Mouse (Mus musculus): Measurements from ENCODE around the gene Tmem110. TPM values are rescaled to one million over a fixed set of nuclear protein-coding genes. Genes with fewer than 3 reads are reported as not detected.

The Tmem110 gene
- polyA plus RNA-seq, 1 experiment: 9.1 TPM

DNA sequence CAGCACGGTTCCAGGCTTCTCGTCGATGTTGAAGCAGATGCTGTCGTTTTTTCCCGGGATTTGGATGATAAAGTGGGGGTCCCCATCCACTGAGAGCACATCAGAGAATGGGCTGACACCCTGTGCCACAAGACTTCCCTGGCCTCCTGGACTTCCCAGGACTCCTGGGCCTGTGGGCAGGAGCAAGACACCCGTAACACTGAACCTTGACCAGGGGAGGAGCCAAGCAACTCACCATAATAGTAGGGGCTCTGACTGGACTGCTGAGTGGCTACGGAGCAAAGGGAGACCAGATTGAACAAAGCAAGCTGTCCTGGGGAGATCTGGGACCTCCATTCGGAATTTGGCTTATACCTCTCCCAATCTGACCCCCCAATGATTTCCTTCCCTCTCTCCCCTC lies 87.3 kb downstream of the Tmem110 start:
- H3K27me3 ChIP-seq (ENCODE audit: control insufficient read depth, insufficient read depth, insufficient read length): no peaks in the 10 kb centered on the region
- no peak for TF ChIP-seq MYOG (IDR thresholded peaks at IDR 0.05; ENCODE audit: control insufficient read depth in 1 of 3, insufficient read depth in 1 of 3, insufficient read length in 2 of 3, low read depth in 2 of 3)
- no peak for TF ChIP-seq POLR2A (IDR thresholded peaks at IDR 0.05; ENCODE audit: insufficient read length, low read depth)
- TF ChIP-seq TCF3 (IDR thresholded peaks at IDR 0.05; ENCODE audit: insufficient read length, low read depth): no peak
- TF ChIP-seq TCF12 (IDR thresholded peaks at IDR 0.05; ENCODE audit: insufficient read depth, poor library complexity, severe bottlenecking): no peak
- no peak for TF ChIP-seq MYOD1 (IDR thresholded peaks at IDR 0.05; ENCODE audit: control insufficient read depth in 1 of 3, insufficient read length in 2 of 3, low read depth in 2 of 3)
- no peak for TF ChIP-seq CEBPB (IDR thresholded peaks at IDR 0.05; ENCODE audit: insufficient read depth, poor library complexity, severe bottlenecking)
- TF ChIP-seq SRF (IDR thresholded peaks at IDR 0.05; ENCODE audit: control insufficient read depth, insufficient read length, low read depth): no peak
- no peak for TF ChIP-seq REST (IDR thresholded peaks at IDR 0.05; ENCODE audit: insufficient read depth, insufficient read length)
- TF ChIP-seq USF1 (IDR thresholded peaks at IDR 0.05; ENCODE audit: low read depth): no peak
- TF ChIP-seq MAX (IDR thresholded peaks at IDR 0.05; ENCODE audit: low read depth): no peak
- TF ChIP-seq E2F4 (IDR thresholded peaks at IDR 0.05; ENCODE audit: insufficient read depth): no peak
- TF ChIP-seq POLR2AphosphoS2 (IDR thresholded peaks at IDR 0.05; ENCODE audit: insufficient read length, low read depth): no peak
- H3K79me2 ChIP-seq (ENCODE audit: control insufficient read depth, insufficient read depth): no peaks in the 10 kb centered on the region
- H3ac ChIP-seq (ENCODE audit: control insufficient read depth, insufficient read length): no peak overlapping the region
- H3K4me3 ChIP-seq: no peak overlapping the region
- H3K4me2 ChIP-seq (ENCODE audit: low read depth): no peak overlapping the region
- H3K36me3 ChIP-seq (ENCODE audit: control insufficient read depth, insufficient read depth): no peaks in the 10 kb centered on the region

- no peak overlapping the region for H3K4me3 ChIP-seq
- TF ChIP-seq MYOG (IDR thresholded peaks at IDR 0.05; ENCODE audit: control insufficient read depth in 1 of 3, insufficient read depth in 1 of 3, insufficient read length in 2 of 3, low read depth in 2 of 3) (no peak), POLR2A (IDR thresholded peaks at IDR 0.05; ENCODE audit: insufficient read length, low read depth) (no peak), SRF (IDR thresholded peaks at IDR 0.05; ENCODE audit: control insufficient read depth, insufficient read length, low read depth) (no peak), CEBPB (IDR thresholded peaks at IDR 0.05; ENCODE audit: insufficient read depth, poor library complexity, severe bottlenecking) (no peak), E2F4 (IDR thresholded peaks at IDR 0.05; ENCODE audit: insufficient read depth) (no peak), MYOD1 (IDR thresholded peaks at IDR 0.05; ENCODE audit: control insufficient read depth in 1 of 3, insufficient read length in 2 of 3, low read depth in 2 of 3) (no peak), MAX (IDR thresholded peaks at IDR 0.05; ENCODE audit: low read depth) (no peak), REST (IDR thresholded peaks at IDR 0.05; ENCODE audit: insufficient read depth, insufficient read length) (no peak)
- H3K79me2 ChIP-seq (ENCODE audit: control insufficient read depth, insufficient read depth): no peaks in the 10 kb centered on the region
- H3K27me3 ChIP-seq (ENCODE audit: control insufficient read depth, insufficient read depth, insufficient read length): no peaks in the 10 kb centered on the region
- H3K36me3 ChIP-seq (ENCODE audit: control insufficient read depth, insufficient read depth): no peaks in the 10 kb centered on the region
- no peak overlapping the region for H3ac ChIP-seq (ENCODE audit: control insufficient read depth, insufficient read length)
- no peak overlapping the region for H3K4me2 ChIP-seq (ENCODE audit: low read depth)
Measured at GRCm38 (mm10) chr14:30913404-30913803, 88.0 kb downstream of the Tmem110 start.

DNA sequence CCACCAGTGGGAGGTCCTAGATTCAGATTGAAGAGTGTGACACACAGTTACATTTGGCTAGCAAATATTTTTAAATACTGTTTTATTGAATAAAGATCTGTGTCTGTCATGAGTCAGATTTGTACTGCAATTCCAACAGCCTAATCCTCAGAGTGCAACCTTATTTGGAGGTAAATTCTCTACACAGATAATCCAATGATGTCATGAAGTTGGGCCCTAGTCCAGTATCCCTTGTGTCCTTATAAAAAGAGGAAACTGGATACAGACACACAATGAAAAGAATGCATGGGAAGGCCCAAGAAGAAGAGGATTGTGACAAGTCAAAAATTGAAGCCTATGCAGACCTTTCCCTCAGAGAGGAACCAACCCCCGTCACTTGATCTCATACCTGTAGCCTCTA lies 91.1 kb downstream of the Tmem110 start:
- Histone ChIP-seq H3K27me3 (ENCODE audit: control insufficient read depth, insufficient read depth, insufficient read length) (no peaks in the 10 kb centered on the region), H3K4me2 (ENCODE audit: low read depth) (no peak overlapping the region), H3K36me3 (ENCODE audit: control insufficient read depth, insufficient read depth) (no peaks in the 10 kb centered on the region), H3K4me3 (no peak overlapping the region), H3K79me2 (ENCODE audit: control insufficient read depth, insufficient read depth) (no peaks in the 10 kb centered on the region), H3ac (ENCODE audit: control insufficient read depth, insufficient read length) (no peak overlapping the region)
- no peak for TF ChIP-seq E2F4 (IDR thresholded peaks at IDR 0.05; ENCODE audit: insufficient read depth)
- no peak for TF ChIP-seq REST (IDR thresholded peaks at IDR 0.05; ENCODE audit: insufficient read depth, insufficient read length)
- no peak for TF ChIP-seq USF1 (IDR thresholded peaks at IDR 0.05; ENCODE audit: low read depth)
- TF ChIP-seq POLR2AphosphoS2 (IDR thresholded peaks at IDR 0.05; ENCODE audit: insufficient read length, low read depth): no peak
- TF ChIP-seq MYOD1 (IDR thresholded peaks at IDR 0.05; ENCODE audit: control insufficient read depth in 1 of 3, insufficient read length in 2 of 3, low read depth in 2 of 3): no peak
- no peak for TF ChIP-seq TCF12 (IDR thresholded peaks at IDR 0.05; ENCODE audit: insufficient read depth, poor library complexity, severe bottlenecking)

DNA sequence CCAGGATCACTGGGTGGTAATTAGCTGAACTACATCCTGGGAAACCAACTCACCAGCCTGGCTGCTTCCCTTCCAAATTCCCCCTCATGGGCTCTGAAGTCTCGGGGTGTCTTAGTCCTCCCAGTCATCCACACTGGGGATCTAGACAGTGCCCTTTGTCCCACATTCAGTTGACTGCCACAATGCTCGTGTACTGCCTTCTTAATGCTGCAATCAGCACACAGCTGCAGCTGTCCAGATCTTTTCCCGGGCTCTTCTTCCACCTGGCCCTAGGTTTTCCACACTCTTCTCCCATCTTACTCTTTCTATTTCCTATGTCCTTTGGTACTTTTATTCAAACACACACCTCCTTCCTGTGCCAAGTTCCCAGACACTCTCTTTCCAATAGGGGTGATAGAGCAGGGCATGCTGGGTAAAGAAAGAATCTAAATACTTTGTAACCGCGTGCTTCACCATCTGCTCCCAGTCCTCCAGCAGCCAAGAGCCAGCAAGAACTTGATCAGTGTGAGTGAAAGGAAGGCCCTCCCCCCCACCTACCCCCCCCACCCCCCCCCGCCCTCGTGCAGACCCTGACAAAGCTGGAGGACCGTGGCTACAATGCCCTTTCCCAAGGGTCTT lies 96.8 kb downstream of the Tmem110 start:
- TF ChIP-seq CEBPB (IDR thresholded peaks at IDR 0.05; ENCODE audit: insufficient read depth, poor library complexity, severe bottlenecking): no peak
- no peak for TF ChIP-seq MAX (IDR thresholded peaks at IDR 0.05; ENCODE audit: low read depth)
- Histone ChIP-seq H3ac (ENCODE audit: control insufficient read depth, insufficient read length) (no peak overlapping the region), H3K4me3 (no peak overlapping the region)

DNA sequence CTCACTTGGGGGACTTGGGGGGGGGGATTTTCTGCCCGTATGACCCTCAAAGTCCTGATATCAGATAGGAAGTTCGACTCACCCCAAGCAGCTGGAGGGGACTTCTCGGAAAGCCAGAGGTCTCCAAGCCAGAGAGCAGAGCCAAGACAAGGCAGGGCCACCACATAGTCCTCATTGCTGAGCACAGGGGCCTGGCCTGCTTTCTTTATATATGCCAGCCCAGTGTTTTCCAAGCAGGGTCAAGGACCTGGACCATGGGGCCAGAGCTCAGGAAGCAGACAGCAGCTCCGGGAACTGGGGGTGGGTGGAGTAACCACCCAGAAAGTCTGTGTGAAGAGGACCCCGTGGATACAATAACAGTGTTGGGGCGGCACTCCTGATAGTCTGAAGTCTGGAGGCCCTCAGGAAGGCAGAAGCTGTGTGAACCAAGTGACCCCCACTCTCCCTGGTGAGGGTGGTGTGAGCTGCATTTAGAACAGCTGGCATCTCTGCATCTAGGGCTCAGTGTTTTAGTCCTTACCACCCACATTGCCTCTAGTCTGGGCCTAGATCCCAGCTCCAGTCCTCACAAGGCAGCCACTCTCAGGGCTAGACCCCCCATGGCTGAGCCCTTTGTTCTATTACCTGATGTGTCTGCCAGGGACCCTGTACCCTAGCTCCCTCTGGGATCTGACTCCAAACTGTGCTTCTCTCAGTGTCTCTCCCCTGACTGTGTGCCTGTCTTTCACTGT lies 98.2 kb downstream of the Tmem110 start, which contains the start of gene Itih3:
Gene Itih3, minus strand, starts transcription at position 386 of the 731 bp plus-strand sequence.
- no peaks in the 10 kb centered on the region for H3K27me3 ChIP-seq (ENCODE audit: control insufficient read depth, insufficient read depth, insufficient read length)
- TF ChIP-seq CEBPB (IDR thresholded peaks at IDR 0.05; ENCODE audit: insufficient read depth, poor library complexity, severe bottlenecking) (no peak), POLR2AphosphoS2 (IDR thresholded peaks at IDR 0.05; ENCODE audit: insufficient read length, low read depth) (no peak), MYOG (IDR thresholded peaks at IDR 0.05; ENCODE audit: control insufficient read depth in 1 of 3, insufficient read depth in 1 of 3, insufficient read length in 2 of 3, low read depth in 2 of 3) (no peak), TCF3 (IDR thresholded peaks at IDR 0.05; ENCODE audit: insufficient read length, low read depth) (no peak), MYOD1 (IDR thresholded peaks at IDR 0.05; ENCODE audit: control insufficient read depth in 1 of 3, insufficient read length in 2 of 3, low read depth in 2 of 3) (no peak), SRF (IDR thresholded peaks at IDR 0.05; ENCODE audit: control insufficient read depth, insufficient read length, low read depth) (no peak)
- H3K36me3 ChIP-seq (ENCODE audit: control insufficient read depth, insufficient read depth): no peaks in the 10 kb centered on the region
- no peaks in the 10 kb centered on the region for H3K79me2 ChIP-seq (ENCODE audit: control insufficient read depth, insufficient read depth)
- no peak within 1 kb of the TSS for H3ac ChIP-seq (ENCODE audit: control insufficient read depth, insufficient read length)
- H3K4me2 ChIP-seq (ENCODE audit: low read depth): no peak within 1 kb of the TSS
- no peak within 1 kb of the TSS for H3K4me3 ChIP-seq

More for the DNA sequence above, 96.8 kb downstream of the Tmem110 start:
- Histone ChIP-seq H3K27me3 (ENCODE audit: control insufficient read depth, insufficient read depth, insufficient read length) (no peaks in the 10 kb centered on the region), H3K79me2 (ENCODE audit: control insufficient read depth, insufficient read depth) (no peaks in the 10 kb centered on the region), H3K4me2 (ENCODE audit: low read depth) (no peak overlapping the region), H3K36me3 (ENCODE audit: control insufficient read depth, insufficient read depth) (no peaks in the 10 kb centered on the region)

All from myocyte (in vitro differentiated cells).